Mouse (Mus musculus) gastrocnemius, adult 2 months (tissue): ENCODE results near the gene Snx18. TPM values are rescaled to one million over a fixed set of nuclear protein-coding genes. Genes with fewer than 3 reads are reported as not detected.

ENCODE experiments used
- DNase-seq: peaks from one replicate; pipeline ENCODE4 v3.0.0; 2022
- H3K27ac ChIP-seq: fragments of 200-600 bp; 2 replicates; pipeline ENCODE4 v1.8.1; 2022; ENCODE audit warnings: mild to moderate bottlenecking
- H3K4me3 ChIP-seq: fragments of 200-600 bp; 2 replicates; pipeline ENCODE4 v1.8.1; 2022; ENCODE audit warnings: mild to moderate bottlenecking, moderate library complexity
- CTCF ChIP-seq: fragments of 200-600 bp; IDR thresholded peaks from 2 replicates; pipeline ENCODE4 v1.8.1; 2022; ENCODE audit warnings: antibody characterized with exemption, mild to moderate bottlenecking, moderate library complexity
- intact Hi-C: fragments of 180-260 bp; cut with DNase I; formaldehyde crosslinking; loops from one replicate; pipeline ENCODE4 v1.15.1; 2025
- total RNA-seq, 2 experiments: library from RNA; stranded (reverse); gene quantifications; 2 replicates each; pipeline ENCODE4 v1.2.3; 2021

Gene Snx18
- total RNA-seq, 2 experiments from 2014 or later = 9.2 to 13.6 TPM

GRCm38 (mm10) chr13:113613882-113614281 is 4.5 kb downstream of the Snx18 start:
- peak overlapping the region; percentile 98 for H3K27ac ChIP-seq
- intact Hi-C loops = loop anchor here (2.0 to 10.0 kb wide), 2 partner anchors 17 to 119 kb away; no protein-coding TSS in a partner anchor
- no peak for DNase-seq
- no peak for TF ChIP-seq CTCF
- peak overlapping the region; percentile 78 for H3K4me3 ChIP-seq

DNA sequence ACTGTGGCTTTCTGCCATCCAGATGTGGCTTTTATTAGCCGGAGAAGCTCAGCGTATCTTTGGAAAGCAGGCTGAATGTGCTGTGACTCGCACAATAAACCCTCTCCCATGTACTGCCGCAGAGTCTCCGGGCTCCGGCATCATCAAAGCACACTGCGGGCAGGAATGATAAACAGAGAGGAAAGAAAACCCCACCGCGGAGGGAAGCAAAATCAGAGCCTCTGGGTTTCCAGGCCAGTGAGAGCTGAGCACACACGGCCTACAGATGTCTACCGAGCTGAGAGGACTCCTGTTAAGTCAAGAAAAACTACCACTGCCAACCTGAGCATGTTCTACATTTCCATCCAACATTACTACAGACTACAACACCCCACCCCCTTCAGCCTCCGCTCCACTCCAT is 5.0 kb downstream of the Snx18 start:
- H3K4me3 ChIP-seq = peak overlapping the region; percentile 78
- intact Hi-C loops = loop anchor here (2.0 to 10.0 kb wide), 2 partner anchors 17 to 119 kb away; no protein-coding TSS in a partner anchor
- DNase-seq = no peak

GRCm38 (mm10) chr13:113612141-113612950 is 6.0 kb downstream of the Snx18 start:
- intact Hi-C loops = loop anchor here (2.0 to 10.0 kb wide), 2 partner anchors 16 to 118 kb away; no protein-coding TSS in a partner anchor
- no peak for TF ChIP-seq CTCF
- peak overlapping the region; percentile 78 for H3K4me3 ChIP-seq
- H3K27ac ChIP-seq = peak overlapping the region; percentile 98
- peak; percentile 73 for DNase-seq

More for the DNA sequence above, 5.0 kb downstream of the Snx18 start:
- H3K27ac ChIP-seq = peak overlapping the region; percentile 98
- TF ChIP-seq CTCF = no peak

GRCm38 (mm10) chr13:113610732-113611500 is 7.4 kb downstream of the Snx18 start:
- H3K4me3 ChIP-seq = peak overlapping the region; percentile 78
- intact Hi-C loops = loop anchor here (10.0 kb wide), 1 partner anchor 116 kb away; no protein-coding TSS in a partner anchor
- no peak for DNase-seq
- no peak for TF ChIP-seq CTCF
- H3K27ac ChIP-seq = peak overlapping the region; percentile 98

- no peak for TF ChIP-seq CTCF
- no peak for DNase-seq
- intact Hi-C loops = no loop called here
- H3K4me3 ChIP-seq = no peak overlapping the region
- H3K27ac ChIP-seq = no peak overlapping the region
Observed at GRCm38 (mm10) chr13:113609429-113609828, 8.9 kb downstream of the Snx18 start.

- no peak for DNase-seq
- H3K4me3 ChIP-seq = no peak overlapping the region
- intact Hi-C loops = no loop called here
- H3K27ac ChIP-seq = peak overlapping the region; percentile 40; the same call in 1 of the 2 replicates
- TF ChIP-seq CTCF = no peak
Observed at GRCm38 (mm10) chr13:113607821-113608220, 10.5 kb downstream of the Snx18 start.

DNA sequence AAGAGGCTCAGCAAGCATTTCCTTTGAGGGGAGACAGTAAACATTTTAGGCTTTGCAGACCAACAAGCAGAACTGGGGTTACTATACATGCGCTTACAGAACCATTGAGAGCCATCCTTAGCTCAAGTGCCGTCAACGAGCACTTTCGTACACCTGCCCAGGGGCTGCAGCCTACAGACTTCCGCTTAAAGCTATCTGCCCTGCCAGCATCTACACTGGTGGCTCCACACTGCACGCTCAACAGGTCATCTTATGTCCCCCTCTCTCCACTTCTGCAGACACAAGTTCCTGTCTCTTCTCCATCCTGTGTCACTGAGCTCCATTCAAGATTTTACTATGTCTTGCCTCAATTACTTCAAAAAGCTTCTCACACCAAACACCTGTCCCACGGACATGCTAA is 11.0 kb downstream of the Snx18 start:
- intact Hi-C loops = no loop called here
- TF ChIP-seq CTCF = no peak
- DNase-seq = no peak

DNA sequence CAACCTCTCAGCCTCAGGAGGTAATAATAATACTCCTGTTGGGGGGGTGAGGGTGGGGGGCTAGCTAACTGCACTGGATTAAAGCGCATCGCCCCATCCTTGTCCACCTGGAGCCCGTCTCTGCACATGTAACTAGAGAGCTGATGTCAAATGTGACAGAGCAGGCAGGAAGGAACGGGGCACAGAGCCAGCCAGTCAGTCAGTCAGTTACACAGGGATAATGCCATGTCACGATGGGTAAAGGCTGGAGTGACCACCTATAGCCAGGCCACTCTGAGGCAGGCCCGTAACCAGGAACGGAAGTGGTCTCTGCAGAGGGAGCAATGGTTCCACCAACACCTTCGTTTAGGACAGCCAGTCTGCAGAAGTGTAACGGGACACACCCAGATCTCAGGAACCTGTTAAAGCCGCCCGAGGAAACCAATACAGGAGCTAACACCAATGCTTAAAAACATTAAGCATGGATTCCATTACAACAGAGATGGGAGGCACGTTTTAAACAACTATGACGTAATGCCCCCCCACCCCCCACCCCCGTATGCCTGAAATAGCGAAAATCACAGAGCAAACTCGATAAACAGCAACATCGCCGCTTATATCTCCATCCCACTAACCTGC is 11.5 kb downstream of the Snx18 start:
- Histone ChIP-seq H3K4me3 (no peak overlapping the region), H3K27ac (no peak overlapping the region)
- DNase-seq = no peak
- intact Hi-C loops = no loop called here
- no peak for TF ChIP-seq CTCF

More for the DNA sequence above, 11.0 kb downstream of the Snx18 start:
- peak overlapping the region; percentile 40 for H3K27ac ChIP-seq
- H3K4me3 ChIP-seq = no peak overlapping the region

- intact Hi-C loops = no loop called here
- no peak for TF ChIP-seq CTCF
- DNase-seq = no peak
- Histone ChIP-seq H3K27ac (no peak overlapping the region), H3K4me3 (no peak overlapping the region)
Observed at GRCm38 (mm10) chr13:113606131-113606530, 12.2 kb downstream of the Snx18 start.

- no peak for DNase-seq
- no peak overlapping the region for H3K4me3 ChIP-seq
- intact Hi-C loops = no loop called here
- 0 out of 2 replicates have a peak overlapping the region, but pooled peaks have one; percentile 71 for H3K27ac ChIP-seq
- TF ChIP-seq CTCF = no peak
Observed at GRCm38 (mm10) chr13:113605693-113606092, 12.7 kb downstream of the Snx18 start.

DNA sequence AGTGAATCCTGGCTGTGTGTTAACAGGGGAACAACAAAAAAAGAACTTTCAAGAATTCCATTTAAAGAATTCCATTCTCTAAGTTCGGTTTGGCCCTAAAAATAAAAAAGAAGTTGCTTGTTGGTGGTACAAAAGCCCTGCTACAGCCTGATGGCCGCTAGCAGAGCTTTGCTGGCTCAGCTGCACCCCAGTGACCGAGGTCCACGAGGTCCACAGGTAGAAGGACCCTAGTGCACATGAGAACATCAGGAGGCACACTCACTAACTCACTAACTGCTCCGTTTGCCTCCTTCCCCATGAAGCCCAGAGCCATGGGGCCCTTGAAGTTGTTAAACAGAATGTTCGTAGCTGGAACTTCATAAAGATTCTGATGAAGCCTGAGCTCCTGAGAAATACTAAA is 14.0 kb downstream of the Snx18 start:
- intact Hi-C loops = no loop called here
- DNase-seq = no peak
- H3K27ac ChIP-seq = peak overlapping the region; percentile 71

DNA sequence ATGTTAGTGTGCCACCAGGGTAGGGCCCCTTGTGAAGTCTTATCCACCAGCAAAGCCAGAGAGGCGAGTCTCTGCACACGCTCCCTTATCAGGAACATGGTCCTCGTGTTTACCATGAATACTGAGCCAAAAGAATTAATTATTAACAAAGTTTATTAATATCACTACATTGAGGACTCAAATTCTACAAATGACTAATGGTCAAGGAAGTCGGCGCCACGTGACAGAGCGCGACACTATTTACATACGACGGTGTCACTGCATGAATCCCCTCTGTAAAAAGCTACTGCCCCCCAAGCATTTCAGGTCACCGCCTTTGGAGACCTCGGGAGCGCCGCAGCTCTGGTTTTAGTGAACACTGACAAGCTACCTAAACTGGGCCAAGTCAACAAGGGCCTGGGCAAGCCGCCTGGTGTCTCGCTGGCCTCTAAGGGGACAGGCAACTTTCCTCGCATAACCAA is 15.5 kb downstream of the Snx18 start:
- intact Hi-C loops = no loop called here
- Histone ChIP-seq H3K27ac (peak overlapping the region; percentile 71), H3K4me3 (no peak overlapping the region)
- DNase-seq = peak; percentile 75
- TF ChIP-seq CTCF = no peak

More for the DNA sequence above, 14.0 kb downstream of the Snx18 start:
- TF ChIP-seq CTCF = no peak
- H3K4me3 ChIP-seq = no peak overlapping the region
